Mouse (Mus musculus) neural tube, embryonic 11.5 days (tissue): Measurements from ENCODE around the gene Slc30a3. TPM values are rescaled to one million over a fixed set of nuclear protein-coding genes. Genes with fewer than 3 reads are reported as not detected.
A peak's percentile ranks its signal among the peaks of the same experiment; 100 is the strongest.
"Not testable (repeated sequence)": the region's sequence is repeated elsewhere in the genome, so short reads cannot be mapped to it uniquely, and the experiment has no call there.

Experiments used
- ATAC-seq: fragments of 200-750 bp; cut with Nextera tagmentation; 2 replicates; pipeline ENCODE4 v1.8.0; 2017; ENCODE audit warnings: moderate number of reproducible peaks, mild to moderate bottlenecking, moderate TSS enrichment, moderate library complexity; ENCODE audit not compliant: insufficient read depth, low FRiP score, low TSS enrichment
- DNase-seq: peaks from one replicate; pipeline ENCODE4 v3.0.0-alpha.2; 2015; ENCODE audit warnings: low spot score
- H3K27ac ChIP-seq: fragments of 300-500 bp; sonication (generic); 2 replicates; pipeline ENCODE4 v1.5.1; 2014; ENCODE audit warnings: low read depth, mild to moderate bottlenecking, low read length
- H3K27me3 ChIP-seq: fragments of 300-500 bp; sonication (generic); 2 replicates; pipeline ENCODE4 v1.6.1; 2014; ENCODE audit warnings: mild to moderate bottlenecking, low read length, mixed read lengths; ENCODE audit not compliant: control insufficient read depth, insufficient read depth
- H3K36me3 ChIP-seq: fragments of 300-500 bp; sonication (generic); 2 replicates; pipeline ENCODE4 v1.6.1; 2014; ENCODE audit warnings: mild to moderate bottlenecking, low read length, moderate library complexity, mixed read lengths; ENCODE audit not compliant: control insufficient read depth, insufficient read depth
- H3K4me1 ChIP-seq: fragments of 300-500 bp; sonication (generic); 2 replicates; pipeline ENCODE4 v1.6.1; 2014; ENCODE audit warnings: low read length, mixed read lengths; ENCODE audit not compliant: control insufficient read depth, insufficient read depth
- H3K4me2 ChIP-seq: fragments of 300-500 bp; sonication (generic); 2 replicates; pipeline ENCODE4 v1.6.1; 2014; ENCODE audit warnings: low read depth, mild to moderate bottlenecking, moderate library complexity
- H3K4me3 ChIP-seq: fragments of 300-500 bp; sonication (generic); 2 replicates; pipeline ENCODE4 v1.5.1; 2014; ENCODE audit warnings: low read depth, low read length
- H3K9ac ChIP-seq: fragments of 300-500 bp; sonication (generic); 2 replicates; pipeline ENCODE4 v1.6.1; 2014; ENCODE audit warnings: mild to moderate bottlenecking, low read length
- H3K9me3 ChIP-seq: fragments of 300-500 bp; sonication (generic); 2 replicates; pipeline ENCODE4 v1.6.1; 2016; ENCODE audit warnings: low read length; ENCODE audit not compliant: control insufficient read depth
- WGBS: fragments of 180-500 bp; shearing (Covaris S2); extraction: QIAGEN DNeasy Blood & Tissue Kit; methylation state at CpG from one replicate; pipeline ENCODE4 v1.1.7; 2014; 5-methylcytosine and 5-hydroxymethylcytosine counted together
- polyA plus RNA-seq: library from polyadenylated mRNA; unstranded; fragments of >200 nt; fragmentation: Nextera tagmentation; extraction: Ambion mirVana; gene quantifications from 2 replicates; pipeline ENCODE4 v1.2.1, GENCODE M21; 2014

Gene Slc30a3
- polyA plus RNA-seq, 1 experiment from 2014 or later: 9.2 TPM

DNA sequence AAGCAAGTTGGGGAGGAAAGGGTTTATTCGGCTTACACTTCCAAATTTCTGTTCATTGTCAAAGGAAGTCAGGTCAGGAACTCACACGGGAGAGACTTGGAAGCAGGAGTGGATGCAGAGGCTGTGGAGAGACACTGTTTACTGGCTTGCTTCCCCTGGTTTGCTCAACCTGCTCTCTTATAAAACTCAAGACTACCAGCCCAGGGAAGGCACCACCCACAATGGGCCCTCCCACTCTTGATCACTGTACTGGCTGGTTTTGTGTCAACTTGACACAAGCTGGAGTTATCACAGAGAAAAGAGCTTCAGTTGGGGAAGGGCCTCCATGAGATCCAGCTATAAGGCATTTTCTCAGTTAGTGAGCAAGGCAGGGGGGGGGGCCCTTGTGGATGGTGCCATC lies 37.0 kb downstream of the Slc30a3 start:
- Histone ChIP-seq H3K9me3 (no peaks in the 10 kb centered on the region), H3K4me1 (no peaks in the 10 kb centered on the region), H3K4me3 (no peak overlapping the region), H3K9ac (no peak overlapping the region), H3K27ac (no peak overlapping the region), H3K36me3 (peaks cover 57% of the 10 kb centered on the region), H3K27me3 (no peaks in the 10 kb centered on the region), H3K4me2 (no peak overlapping the region)
- ATAC-seq (no peak), DNase-seq (no peak)
- WGBS: 90% methylated on average over 2 of the region's 2 CpGs

DNA sequence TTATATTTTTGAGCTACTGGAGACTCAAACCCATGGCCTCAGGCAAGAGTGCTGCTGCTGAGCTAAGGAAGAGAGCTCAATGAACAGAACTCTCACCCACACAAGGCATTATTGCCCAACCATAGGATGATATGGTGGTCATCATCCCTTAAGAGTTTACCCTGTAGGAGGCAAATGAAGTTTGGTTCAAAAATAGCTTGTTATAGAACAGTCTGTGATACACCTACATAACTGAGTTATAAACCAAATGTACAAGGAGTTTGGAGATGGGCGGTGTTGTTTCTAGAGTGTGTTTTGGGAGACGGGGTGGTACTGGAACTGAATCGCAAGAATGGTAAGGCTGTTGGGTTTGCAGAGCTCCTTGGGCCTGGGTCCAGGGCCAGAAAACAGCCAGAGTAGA lies 38.2 kb downstream of the Slc30a3 start:
- Histone ChIP-seq H3K36me3 (peaks cover 50% of the 10 kb centered on the region), H3K9ac (no peak overlapping the region)

DNA sequence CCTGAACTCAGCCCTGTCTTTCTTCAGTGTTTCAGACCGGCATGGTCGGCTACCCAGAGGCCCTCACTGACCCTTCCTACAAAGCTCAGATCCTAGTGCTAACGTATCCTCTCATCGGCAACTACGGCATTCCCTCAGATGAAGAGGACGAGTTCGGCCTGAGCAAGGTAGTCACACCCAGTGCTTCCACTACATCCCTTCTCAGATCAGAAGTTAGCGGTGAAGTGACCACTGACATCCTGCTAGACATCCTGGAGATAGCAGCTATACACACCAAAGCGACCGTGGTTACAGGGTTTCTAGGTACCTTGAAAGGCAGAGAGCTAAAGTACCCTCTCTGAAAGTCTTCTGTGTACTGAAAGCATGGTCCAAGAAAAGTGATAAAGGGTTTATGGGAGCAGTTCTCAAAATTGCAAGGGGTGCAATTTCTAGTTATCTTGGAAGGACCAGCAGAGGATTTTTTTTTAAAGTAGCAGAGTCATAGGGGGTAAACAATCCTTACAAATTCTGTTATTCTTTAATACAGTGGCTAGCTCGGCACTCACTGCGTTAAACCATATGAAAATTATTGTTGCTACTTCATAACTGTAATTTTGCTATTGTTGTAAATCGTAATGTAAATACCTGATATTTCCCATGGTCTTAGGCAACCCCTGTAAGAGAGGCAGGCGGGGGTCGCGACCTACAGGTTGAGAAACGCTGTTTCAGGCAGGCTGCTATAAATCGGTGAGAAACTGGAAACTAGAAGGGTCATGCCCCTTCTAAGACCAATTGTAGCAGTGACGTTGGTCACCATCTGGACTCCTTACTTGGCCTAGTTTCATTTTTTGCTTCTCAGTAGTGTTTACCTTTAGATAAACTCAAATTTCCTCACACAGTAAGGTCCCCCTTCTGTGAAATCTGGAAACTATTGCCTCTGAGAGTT lies 52.6 kb downstream of the Slc30a3 start:
- no peaks in the 10 kb centered on the region for H3K9me3 ChIP-seq
- ATAC-seq (peak; percentile 20; the same call in 1 of the 2 replicates), DNase-seq (no peak)
- H3K36me3 ChIP-seq: peaks cover 4% of the 10 kb centered on the region
- H3K27ac ChIP-seq: peak overlapping the region; percentile 23; the same call in 1 of the 2 replicates
- H3K4me1 ChIP-seq: peaks cover 10% of the 10 kb centered on the region
- peak overlapping the region; percentile 90 for H3K4me2 ChIP-seq
- H3K9ac ChIP-seq: peak overlapping the region; percentile 85
- peak overlapping the region; percentile 67 for H3K4me3 ChIP-seq
- H3K27me3 ChIP-seq: no peaks in the 10 kb centered on the region
- WGBS: 16% methylated on average over 19 of the region's 19 CpGs

More for the DNA sequence above, 38.2 kb downstream of the Slc30a3 start:
- Histone ChIP-seq H3K4me2 (no peak overlapping the region), H3K4me3 (no peak overlapping the region), H3K9me3 (no peaks in the 10 kb centered on the region), H3K4me1 (no peaks in the 10 kb centered on the region), H3K27me3 (no peaks in the 10 kb centered on the region), H3K27ac (no peak overlapping the region)
- DNase-seq (no peak), ATAC-seq (no peak)
- 98% methylated on average over 3 of the region's 3 CpGs for WGBS

DNA sequence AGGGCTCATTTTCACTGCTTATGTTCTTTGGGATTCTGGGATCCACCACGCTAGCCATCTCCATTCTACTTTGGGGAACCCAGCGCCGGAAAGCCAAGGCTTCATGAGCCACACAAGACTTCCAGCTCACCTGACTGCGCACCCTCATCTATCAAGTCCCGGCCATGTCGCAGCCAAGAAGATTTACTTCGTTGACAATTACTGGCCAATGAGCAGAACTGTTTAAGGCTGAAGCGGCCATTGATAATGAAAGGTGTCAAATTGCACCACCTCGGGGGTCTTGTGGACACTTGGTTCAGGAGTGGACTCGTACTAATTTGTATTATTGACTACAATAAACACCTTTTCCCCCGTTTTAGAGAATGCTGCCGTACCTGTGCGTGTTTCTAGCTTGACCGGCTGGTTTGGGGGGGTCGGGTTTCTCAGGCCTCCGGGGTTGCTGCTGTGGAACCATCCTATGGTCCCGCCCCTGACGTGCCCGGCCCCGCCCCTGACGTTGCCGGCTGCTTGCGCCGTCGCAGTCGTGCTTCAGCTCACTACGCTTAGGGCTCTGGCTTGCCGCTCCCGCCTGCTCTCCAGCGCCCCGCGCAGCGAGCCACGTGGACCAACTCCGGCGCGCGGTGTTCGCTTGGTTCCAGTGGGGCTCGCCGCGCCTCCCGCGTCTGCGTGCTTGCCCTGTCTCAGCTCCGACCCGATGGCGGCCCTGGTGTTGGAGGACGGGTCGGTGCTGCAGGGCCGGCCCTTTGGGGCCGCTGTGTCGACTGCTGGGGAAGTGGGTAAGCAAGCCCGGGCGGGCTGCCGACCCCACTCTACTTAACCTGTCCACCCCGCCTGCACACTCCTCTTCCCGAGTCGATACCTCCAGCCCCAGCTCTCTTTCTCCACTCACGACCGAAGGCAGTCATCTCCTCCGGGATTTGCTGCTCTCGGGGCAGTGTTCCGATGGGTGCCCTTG lies 53.5 kb downstream of the Slc30a3 start, which contains the start of gene Cad:
TSS of gene Cad (plus strand) at position 520 of the 955 bp plus-strand sequence.
- peaks cover 10% of the 10 kb centered on the region for H3K4me1 ChIP-seq
- H3K4me3 ChIP-seq: peak within 1 kb of the TSS; percentile 67
- H3K9me3 ChIP-seq: no peaks in the 10 kb centered on the region
- WGBS: under 1% methylated on average over 64 of the region's 64 CpGs
- H3K4me2 ChIP-seq: peak within 1 kb of the TSS; percentile 90
- no peaks in the 10 kb centered on the region for H3K27me3 ChIP-seq
- H3K36me3 ChIP-seq: peaks cover 2% of the 10 kb centered on the region; the same call in 1 of the 2 replicates
- peak within 1 kb of the TSS; percentile 49 for H3K27ac ChIP-seq
- ATAC-seq (peak; percentile 97), DNase-seq (peak; percentile 95)
- peak within 1 kb of the TSS; percentile 85 for H3K9ac ChIP-seq

DNA sequence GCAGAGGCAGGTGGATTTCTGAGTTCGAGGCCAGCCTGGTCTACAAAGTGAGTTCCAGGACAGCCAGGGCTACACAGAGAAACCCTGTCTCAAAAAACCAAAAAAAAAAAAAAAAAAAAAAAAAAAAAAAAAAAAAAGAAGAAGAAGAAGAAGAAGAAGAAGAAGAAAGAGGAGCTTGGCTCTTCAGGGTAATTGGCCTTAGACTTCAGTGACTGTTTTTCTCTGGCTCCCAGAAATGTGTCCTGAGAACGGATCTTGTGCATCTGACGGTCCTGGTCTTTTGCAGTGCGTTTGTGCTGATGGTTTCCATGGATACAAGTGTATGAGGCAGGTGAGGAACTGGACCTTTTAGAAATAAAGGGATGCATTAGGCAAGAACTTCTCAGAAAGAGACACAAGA lies 54.3 kb downstream of the Slc30a3 start:
- DNase-seq, ATAC-seq, H3K27me3 ChIP-seq, H3K4me1 ChIP-seq, H3K36me3 ChIP-seq, H3K9me3 ChIP-seq: not testable (repeated sequence)
- 0 out of 2 replicates have a peak overlapping the region, but pooled peaks have one; percentile 49 for H3K27ac ChIP-seq
- peak overlapping the region; percentile 47 for H3K9ac ChIP-seq
- 54% methylated on average over 4 of the region's 4 CpGs for WGBS
- peak overlapping the region; percentile 90 for H3K4me2 ChIP-seq
- H3K4me3 ChIP-seq: peak overlapping the region; percentile 67

DNA sequence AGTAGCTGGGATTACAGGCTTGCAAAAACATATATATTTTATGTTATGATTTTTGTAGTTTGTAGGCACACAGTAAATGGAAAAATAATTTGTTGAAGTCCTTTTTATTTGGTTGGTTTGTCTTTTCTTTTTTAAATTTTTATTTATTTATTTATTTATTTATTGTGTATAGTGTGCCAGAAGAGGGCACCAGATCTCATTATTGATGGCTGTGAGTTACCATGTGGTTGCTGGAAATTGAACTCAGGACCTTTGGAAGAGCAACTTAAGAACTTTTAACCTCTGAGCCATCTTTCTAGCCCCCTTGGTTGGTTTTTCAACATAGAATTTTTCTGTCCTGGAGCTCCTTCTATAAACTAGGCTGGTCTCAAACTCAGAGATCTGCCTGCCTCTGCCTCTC lies 57.6 kb downstream of the Slc30a3 start:
- no peak overlapping the region for H3K4me2 ChIP-seq
- DNase-seq (no peak), ATAC-seq (no peak)
- no peak overlapping the region for H3K9ac ChIP-seq
- H3K9me3 ChIP-seq: no peaks in the 10 kb centered on the region
- H3K36me3 ChIP-seq: no peaks in the 10 kb centered on the region; the same call in 1 of the 2 replicates
- peaks cover 9% of the 10 kb centered on the region for H3K4me1 ChIP-seq
- H3K27ac ChIP-seq: no peak overlapping the region
- H3K4me3 ChIP-seq: no peak overlapping the region
- H3K27me3 ChIP-seq: no peaks in the 10 kb centered on the region

DNA sequence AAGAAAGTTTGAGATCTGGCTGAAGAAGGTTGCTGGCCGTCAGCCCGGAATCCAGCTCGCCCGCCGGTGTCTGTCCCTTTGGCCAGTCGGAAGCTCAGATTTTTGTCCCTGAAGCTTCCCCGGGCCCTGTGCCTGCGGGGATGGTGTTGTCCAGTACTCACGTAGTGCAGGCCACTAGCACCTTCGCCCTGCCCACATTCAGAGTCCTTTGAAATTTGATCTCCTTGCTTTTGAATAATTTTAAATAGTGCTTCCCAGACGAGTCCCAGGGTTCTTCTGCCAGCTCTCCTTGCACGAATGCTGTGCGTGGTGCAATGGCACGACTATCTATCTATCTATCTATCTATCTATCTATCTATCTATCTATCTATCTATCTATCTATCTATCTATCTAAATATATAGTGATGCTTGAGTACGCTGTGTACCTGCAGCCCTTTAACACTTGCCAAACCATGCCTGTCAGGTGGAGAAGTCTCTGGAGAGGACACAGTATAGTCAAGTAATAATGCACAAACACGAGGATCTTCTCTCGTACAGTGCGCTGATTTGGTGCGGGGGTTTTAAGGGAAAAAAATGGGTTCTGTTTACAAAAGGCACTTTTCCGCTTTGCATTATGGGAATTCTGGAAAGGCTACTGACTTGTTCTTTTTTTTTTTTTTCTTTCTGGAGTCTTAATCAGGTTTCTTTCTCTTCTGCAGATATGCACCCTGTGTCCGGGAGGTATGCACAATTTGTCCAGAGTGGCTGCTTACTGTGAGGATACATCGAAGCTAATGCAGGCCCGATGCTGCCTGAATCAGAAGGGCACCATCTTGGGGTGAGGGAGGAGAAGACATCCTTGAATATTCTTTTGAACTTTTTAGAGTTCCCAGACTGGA lies 59.0 kb downstream of the Slc30a3 start, which contains the start of gene Slc5a6:
TSS of gene Slc5a6 (minus strand) at position 162 of the 879 bp plus-strand sequence.
- H3K4me1 ChIP-seq: peaks cover 7% of the 10 kb centered on the region
- WGBS: under 1% methylated on average over 23 of the region's 23 CpGs
- H3K27me3 ChIP-seq: no peaks in the 10 kb centered on the region
- peak; percentile 11; the same call in 1 of the 2 replicates for ATAC-seq
- no peaks in the 10 kb centered on the region; the same call in 1 of the 2 replicates for H3K36me3 ChIP-seq
- H3K9me3 ChIP-seq: no peaks in the 10 kb centered on the region
- H3K27ac ChIP-seq: peak within 1 kb of the TSS; percentile 85
- peak within 1 kb of the TSS; percentile 72 for H3K4me3 ChIP-seq
- peak; percentile 37 for DNase-seq
- peak within 1 kb of the TSS; percentile 80 for H3K9ac ChIP-seq
- peak within 1 kb of the TSS; percentile 77 for H3K4me2 ChIP-seq
